Mouse (Mus musculus) layer of hippocampus, adult 11-12 months (tissue): ENCODE results near the gene Mia2.
"Not testable (repeated sequence)": the region's sequence is repeated elsewhere in the genome, so short reads cannot be mapped to it uniquely, and the experiment has no call there.

Experiments
- DNase-seq: peaks from one replicate; pipeline ENCODE4 v3.0.0; 2022; ENCODE audit warnings: low spot score

Mia2 gene

GRCm38 (mm10) chr12:59238434-59238833 is 142.8 kb downstream of the Mia2 start:
- no peak for DNase-seq

GRCm38 (mm10) chr12:59241031-59241430 is 145.4 kb downstream of the Mia2 start:
- not testable (repeated sequence) for DNase-seq
